Mouse (Mus musculus) midbrain, embryonic 14.5 days (tissue): ENCODE results near the gene Ldb2. TPM values are rescaled to one million over a fixed set of nuclear protein-coding genes. Genes with fewer than 3 reads are reported as not detected.

Experiments
- ATAC-seq: fragments of 200-750 bp; cut with Nextera tagmentation; 2 replicates; pipeline ENCODE4 v1.8.0; 2017; ENCODE audit warnings: moderate number of reproducible peaks, moderate library complexity; ENCODE audit not compliant: low FRiP score, low TSS enrichment
- DNase-seq: peaks from one replicate; pipeline ENCODE4 v3.0.0-alpha.2; 2015
- H3K27ac ChIP-seq: fragments of 300-500 bp; sonication (generic); replicated peaks from 2 replicates; pipeline ENCODE4 v1.5.1; 2014; ENCODE audit warnings: mild to moderate bottlenecking, low read depth, low read length, moderate library complexity
- H3K27me3 ChIP-seq: fragments of 300-500 bp; sonication (generic); 2 replicates; pipeline ENCODE4 v1.6.1; 2014; ENCODE audit warnings: low read length, control low read depth, mixed read lengths; ENCODE audit not compliant: control insufficient read depth, insufficient read depth
- H3K36me3 ChIP-seq: fragments of 300-500 bp; sonication (generic); 2 replicates; pipeline ENCODE4 v1.6.1; 2014; ENCODE audit warnings: low read length, control low read depth; ENCODE audit not compliant: control insufficient read depth, insufficient read depth
- H3K4me1 ChIP-seq: fragments of 300-500 bp; sonication (generic); 2 replicates; pipeline ENCODE4 v1.6.1; 2014; ENCODE audit warnings: mild to moderate bottlenecking, antibody characterized with exemption, low read length, control low read depth; ENCODE audit not compliant: control insufficient read depth, insufficient read depth
- H3K4me2 ChIP-seq: fragments of 300-500 bp; sonication (generic); 2 replicates; pipeline ENCODE4 v1.6.1; 2014; ENCODE audit warnings: mild to moderate bottlenecking, low read length, moderate library complexity
- H3K4me3 ChIP-seq: fragments of 300-500 bp; sonication (generic); replicated peaks from 2 replicates; pipeline ENCODE4 v1.5.1; 2014; ENCODE audit warnings: low read depth, low read length
- H3K9ac ChIP-seq: fragments of 300-500 bp; sonication (generic); replicated peaks from 2 replicates; pipeline ENCODE4 v1.6.1; 2014; ENCODE audit warnings: mild to moderate bottlenecking, low read length, moderate library complexity
- H3K9me3 ChIP-seq: fragments of 300-500 bp; sonication (generic); 2 replicates; pipeline ENCODE4 v1.6.1; 2016; ENCODE audit warnings: low read length, control low read depth, mixed read lengths; ENCODE audit not compliant: control insufficient read depth
- WGBS: fragments of 180-500 bp; shearing (Covaris S2); extraction: QIAGEN DNeasy Blood & Tissue Kit; methylation state at CpG from one replicate; pipeline ENCODE4 v1.1.7; 2014; 5-methylcytosine and 5-hydroxymethylcytosine counted together
- polyA plus RNA-seq: library from polyadenylated mRNA; unstranded; fragments of >200 nt; fragmentation: Nextera tagmentation; extraction: Ambion mirVana; gene quantifications from 2 replicates; pipeline ENCODE4 v1.2.1, GENCODE M21; 2014

The Ldb2 gene
- polyA plus RNA-seq, 1 experiment from 2014 or later = 51.8 TPM

DNA sequence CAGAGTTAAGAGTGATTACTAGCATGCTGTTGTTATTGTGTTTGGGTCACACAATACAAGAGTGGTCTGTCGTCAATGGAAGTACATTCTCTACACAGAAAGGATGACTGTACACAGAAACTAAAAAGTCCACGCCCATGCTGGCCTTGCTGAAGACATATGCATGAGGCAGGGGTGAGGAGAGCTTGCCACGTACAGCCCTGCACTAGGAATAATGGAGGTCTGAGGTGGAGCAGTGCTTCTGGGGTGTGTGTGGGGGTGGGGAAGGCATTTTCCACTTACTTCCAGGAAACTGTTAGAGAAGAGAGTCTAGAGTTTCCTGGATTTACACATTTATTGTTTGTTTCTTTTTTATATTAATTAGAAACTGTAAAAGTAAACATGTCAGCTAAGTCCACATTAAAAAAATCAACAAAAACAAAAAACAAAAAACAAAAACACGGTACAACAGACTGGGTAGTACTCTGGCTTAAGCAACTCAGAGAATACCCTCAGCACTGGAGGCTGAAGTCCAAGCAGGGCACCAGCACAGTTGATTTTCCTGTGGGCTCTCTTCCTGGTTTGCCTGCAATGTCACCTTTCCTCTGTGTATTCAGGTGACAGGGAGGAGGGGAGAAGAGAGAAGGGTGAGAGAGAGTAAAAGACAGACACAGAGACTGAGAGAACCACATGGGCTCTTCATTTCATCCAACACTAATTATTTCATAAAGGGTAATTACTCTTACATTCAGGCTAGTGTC is 89.2 kb downstream of the Ldb2 start:
- Histone ChIP-seq H3K4me1 (peaks cover 23% of the 10 kb centered on the region), H3K9ac (no peak overlapping the region), H3K4me2 (no peak overlapping the region), H3K36me3 (no peaks in the 10 kb centered on the region), H3K27ac (no peak overlapping the region), H3K9me3 (no peaks in the 10 kb centered on the region), H3K4me3 (no peak overlapping the region), H3K27me3 (no peaks in the 10 kb centered on the region)
- ATAC-seq (no peak), DNase-seq (no peak)
- WGBS = 55% methylated on average over 4 of the region's 4 CpGs

- DNase-seq (no peak), ATAC-seq (no peak)
- no peak overlapping the region for H3K4me2 ChIP-seq
- peaks cover 20% of the 10 kb centered on the region for H3K4me1 ChIP-seq
- H3K9ac ChIP-seq = no peak overlapping the region
- no peaks in the 10 kb centered on the region for H3K9me3 ChIP-seq
- 88% methylated on average over 2 of the region's 2 CpGs for WGBS
- H3K27me3 ChIP-seq = no peaks in the 10 kb centered on the region
- no peak overlapping the region for H3K4me3 ChIP-seq
- no peaks in the 10 kb centered on the region for H3K36me3 ChIP-seq
- no peak overlapping the region for H3K27ac ChIP-seq
Measured at GRCm38 (mm10) chr5:44709276-44709675, 90.2 kb downstream of the Ldb2 start.

- no peak overlapping the region for H3K27ac ChIP-seq
Measured at GRCm38 (mm10) chr5:44707946-44708345, 91.5 kb downstream of the Ldb2 start.

DNA sequence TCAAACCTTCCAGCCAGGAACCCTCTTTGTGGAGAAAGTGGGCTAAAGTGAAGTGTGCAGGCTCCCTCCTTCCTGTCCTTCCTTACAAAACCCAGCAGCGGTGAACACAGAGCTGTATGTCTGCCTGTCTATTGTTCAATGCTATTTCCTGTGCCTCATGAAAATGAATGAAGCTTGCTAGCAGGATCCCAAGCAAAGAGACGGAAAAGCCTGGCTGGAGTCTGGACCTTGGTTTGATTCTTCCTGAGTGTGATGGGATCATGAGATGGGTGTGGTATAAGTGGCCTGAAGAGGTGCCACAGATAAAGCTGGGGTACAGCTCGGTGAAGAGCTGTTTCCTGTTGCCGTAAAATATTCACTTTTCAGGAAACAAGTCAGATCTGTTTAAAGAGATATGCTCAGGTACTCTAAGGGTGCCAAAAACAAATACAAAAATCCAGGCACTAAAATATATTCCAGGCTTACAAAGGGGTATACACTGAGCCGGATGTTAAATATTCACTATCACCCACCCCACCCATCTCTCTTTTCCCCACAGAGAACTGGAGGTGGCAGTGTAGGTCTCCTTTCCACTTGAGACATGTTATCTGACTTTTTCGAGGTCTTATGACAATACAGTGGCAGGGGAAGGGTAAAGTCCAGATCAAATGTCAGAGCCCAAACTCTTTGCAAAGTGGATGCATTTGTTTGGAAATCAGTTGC is 92.3 kb downstream of the Ldb2 start:
- H3K4me2 ChIP-seq = no peak overlapping the region
- peak overlapping the region; percentile 52 for H3K27ac ChIP-seq
- no peaks in the 10 kb centered on the region for H3K9me3 ChIP-seq
- ATAC-seq = no peak
- H3K4me1 ChIP-seq = peaks cover 10% of the 10 kb centered on the region; the same call in 1 of the 2 replicates
- H3K9ac ChIP-seq = no peak overlapping the region
- 40% methylated on average over 6 of the region's 6 CpGs for WGBS
- H3K36me3 ChIP-seq = no peaks in the 10 kb centered on the region
- no peak overlapping the region for H3K4me3 ChIP-seq
- DNase-seq = peak; percentile 41
- no peaks in the 10 kb centered on the region for H3K27me3 ChIP-seq

More at GRCm38 (mm10) chr5:44707946-44708345, 91.5 kb downstream of the Ldb2 start:
- Histone ChIP-seq H3K4me3 (no peak overlapping the region), H3K27me3 (no peaks in the 10 kb centered on the region), H3K4me1 (peaks cover 10% of the 10 kb centered on the region), H3K9me3 (no peaks in the 10 kb centered on the region), H3K36me3 (no peaks in the 10 kb centered on the region), H3K9ac (no peak overlapping the region), H3K4me2 (no peak overlapping the region)
- DNase-seq (no peak), ATAC-seq (no peak)
- 85% methylated on average over 3 of the region's 3 CpGs for WGBS

- Histone ChIP-seq H3K9ac (no peak overlapping the region), H3K36me3 (no peaks in the 10 kb centered on the region), H3K4me2 (no peak overlapping the region), H3K9me3 (no peaks in the 10 kb centered on the region), H3K27me3 (no peaks in the 10 kb centered on the region), H3K4me3 (no peak overlapping the region), H3K27ac (peak overlapping the region; percentile 57), H3K4me1 (peaks cover 30% of the 10 kb centered on the region)
- WGBS = 42% methylated on average over 3 of the region's 3 CpGs
- peak; percentile 67 for DNase-seq
- 0 out of 2 replicates have a peak, but pooled peaks have one; percentile 57 for ATAC-seq
Measured at GRCm38 (mm10) chr5:44697993-44698392, 101.5 kb downstream of the Ldb2 start.

- Histone ChIP-seq H3K9ac (0 out of 2 replicates have a peak overlapping the region, but pooled peaks have one; percentile 7), H3K4me2 (0 out of 2 replicates have a peak overlapping the region, but pooled peaks have one; percentile 4), H3K36me3 (no peaks in the 10 kb centered on the region), H3K27ac (peak overlapping the region; percentile 73), H3K9me3 (no peaks in the 10 kb centered on the region), H3K27me3 (no peaks in the 10 kb centered on the region), H3K4me1 (peaks cover 32% of the 10 kb centered on the region), H3K4me3 (no peak overlapping the region)
- 46% methylated on average over 7 of the region's 7 CpGs for WGBS
- ATAC-seq (peak; percentile 22; the same call in 1 of the 2 replicates), DNase-seq (peak; percentile 72)
Measured at GRCm38 (mm10) chr5:44696548-44696947, 102.9 kb downstream of the Ldb2 start.

GRCm38 (mm10) chr5:44693674-44694073 is 105.8 kb downstream of the Ldb2 start:
- DNase-seq = peak; percentile 66
- Histone ChIP-seq H3K4me3 (no peak overlapping the region), H3K9ac (no peak overlapping the region), H3K36me3 (no peaks in the 10 kb centered on the region), H3K27ac (no peak overlapping the region), H3K4me1 (peaks cover 32% of the 10 kb centered on the region), H3K9me3 (no peaks in the 10 kb centered on the region), H3K27me3 (no peaks in the 10 kb centered on the region), H3K4me2 (no peak overlapping the region)
- 7% methylated on average over 5 of the region's 5 CpGs for WGBS
- no peak for ATAC-seq

GRCm38 (mm10) chr5:44686344-44686743 is 113.1 kb downstream of the Ldb2 start:
- Histone ChIP-seq H3K36me3 (no peaks in the 10 kb centered on the region), H3K4me3 (no peak overlapping the region), H3K9me3 (no peaks in the 10 kb centered on the region), H3K4me2 (no peak overlapping the region), H3K27ac (no peak overlapping the region), H3K4me1 (0 out of 2 replicates have a peak, but pooled peaks cover 5% of the 10 kb centered on the region), H3K9ac (no peak overlapping the region), H3K27me3 (no peaks in the 10 kb centered on the region)
- 96% methylated on average over 6 of the region's 6 CpGs for WGBS
- DNase-seq (no peak), ATAC-seq (no peak)
